Mouse (Mus musculus) embryo, embryonic 10 days (tissue): ENCODE data around the gene Ilk.
A peak's percentile ranks its signal among the peaks of the same experiment; 100 is the strongest.
"Not testable (repeated sequence)": the region's sequence is repeated elsewhere in the genome, so short reads cannot be mapped to it uniquely, and the experiment has no call there.

ENCODE experiments used
- DNase-seq: peaks from one replicate; pipeline ENCODE4 v3.0.0-alpha.2; 2015; ENCODE audit warnings: low spot score

The Ilk gene

DNA sequence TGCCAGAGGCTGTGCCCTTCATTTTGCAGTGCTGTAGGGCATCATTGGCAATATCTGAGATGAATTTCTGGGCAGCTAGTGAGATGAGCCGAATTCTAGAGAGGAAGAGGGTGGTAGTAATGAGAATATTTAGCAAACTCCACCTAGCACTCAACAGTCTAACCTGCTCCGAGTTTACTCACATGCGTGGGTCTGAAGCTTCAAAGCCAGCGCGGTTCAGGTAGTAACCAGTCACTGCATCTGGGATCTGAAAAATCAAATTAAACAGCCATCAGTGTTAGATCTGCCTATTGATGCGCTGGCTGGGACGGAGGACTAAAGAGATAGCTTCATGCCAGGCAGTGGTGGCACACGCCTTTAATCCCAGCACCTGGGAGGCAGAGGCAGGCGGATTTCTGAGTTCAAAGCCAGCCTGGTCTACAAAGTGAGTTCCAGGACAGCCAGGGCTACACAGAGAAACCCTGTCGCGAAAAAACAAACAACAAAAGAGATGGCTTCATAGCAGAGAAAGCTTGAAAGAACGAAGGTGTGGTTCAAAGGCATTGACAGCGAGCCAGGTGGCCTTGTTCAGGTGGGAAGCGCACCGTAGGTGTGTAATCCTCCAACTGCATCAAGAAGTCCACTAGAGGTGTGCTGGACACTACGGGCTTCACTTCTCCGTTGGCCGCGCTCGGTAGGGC is 7.0 kb downstream of the Ilk start:
- not testable (repeated sequence) for DNase-seq

DNA sequence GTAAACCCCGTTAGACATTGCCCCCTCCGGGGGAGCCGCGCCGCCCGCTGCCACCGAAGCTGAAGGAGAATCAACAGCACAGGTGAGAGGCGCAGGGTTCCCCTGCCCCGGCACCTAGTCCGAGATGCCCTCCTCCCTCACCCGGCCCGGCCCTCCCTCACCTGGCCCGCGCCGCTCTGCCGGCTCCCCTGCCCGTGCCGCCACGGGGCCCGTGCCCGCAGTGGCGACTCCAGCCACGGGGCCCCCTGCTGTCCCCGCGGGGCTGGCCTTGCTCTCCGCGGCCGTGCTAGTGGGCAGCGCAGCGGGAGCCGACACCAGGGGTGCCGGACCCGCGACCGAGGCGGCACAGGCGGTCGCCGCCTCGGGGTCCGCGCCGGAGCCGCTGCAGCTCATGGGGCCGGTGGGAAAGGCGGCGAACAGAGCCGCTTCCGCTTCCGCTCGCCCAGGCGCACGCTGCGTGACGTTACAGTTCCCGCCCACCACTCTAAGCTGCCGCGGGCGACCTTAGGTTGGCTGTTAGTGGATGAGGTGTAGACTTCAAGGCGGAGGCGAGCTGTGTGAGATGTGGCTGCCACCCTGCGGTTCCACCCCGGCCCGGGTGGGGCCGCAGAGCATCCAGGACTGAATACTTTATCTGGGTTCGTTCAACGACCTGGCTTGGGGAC is 7.7 kb downstream of the Ilk start, which contains the start of gene Taf10:
Gene Taf10 (minus strand): TSS at position 436 of the 665 bp plus-strand sequence.
- peak; percentile 97 for DNase-seq

DNA sequence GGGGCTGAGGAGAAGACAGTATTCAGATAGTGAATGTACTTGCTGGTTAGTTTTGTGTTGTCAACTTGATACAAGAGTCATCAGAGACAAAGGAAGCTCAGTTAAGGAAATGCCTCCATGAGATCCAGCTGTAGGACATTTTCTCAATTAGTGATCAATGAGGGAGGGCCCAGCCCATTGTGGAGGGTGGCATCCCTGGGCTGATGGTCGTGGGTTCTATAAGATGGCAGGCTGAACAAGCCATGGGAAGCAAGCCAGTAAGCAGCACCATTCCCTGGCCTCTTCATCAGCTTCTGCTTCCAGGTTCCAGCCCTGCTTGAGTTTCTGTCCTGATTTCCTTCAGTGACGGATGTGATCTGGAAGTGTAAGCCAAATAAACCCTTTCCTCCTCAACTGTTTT is 11.4 kb downstream of the Ilk start:
- DNase-seq, result no peak

- DNase-seq, result peak; percentile 97
Observed at GRCm38 (mm10) chr7:105751491-105752433, 15.4 kb downstream of the Ilk start, which contains the start of gene Tpp1. Gene Tpp1 (minus strand): TSS chr7:105752235.

DNA sequence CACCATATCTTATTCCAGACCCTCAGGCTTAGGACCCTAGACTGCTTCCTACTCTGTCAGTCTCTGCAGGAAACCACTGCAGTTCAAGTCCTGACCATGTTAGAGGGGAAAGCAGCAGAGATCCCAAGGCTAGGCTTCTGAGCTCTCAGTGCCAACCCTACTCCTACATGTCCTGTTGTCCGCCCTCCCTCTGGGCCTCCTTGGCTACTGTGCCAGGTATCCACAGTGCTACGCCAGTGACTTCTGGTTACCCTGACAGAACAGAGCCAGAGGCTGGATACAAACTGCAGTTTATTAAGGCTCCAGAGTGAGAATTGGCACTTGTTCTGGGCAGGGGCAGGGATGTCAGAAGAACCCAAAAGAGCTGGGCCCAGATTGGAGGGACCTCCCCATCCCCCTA is 16.3 kb downstream of the Ilk start:
- no peak for DNase-seq

DNA sequence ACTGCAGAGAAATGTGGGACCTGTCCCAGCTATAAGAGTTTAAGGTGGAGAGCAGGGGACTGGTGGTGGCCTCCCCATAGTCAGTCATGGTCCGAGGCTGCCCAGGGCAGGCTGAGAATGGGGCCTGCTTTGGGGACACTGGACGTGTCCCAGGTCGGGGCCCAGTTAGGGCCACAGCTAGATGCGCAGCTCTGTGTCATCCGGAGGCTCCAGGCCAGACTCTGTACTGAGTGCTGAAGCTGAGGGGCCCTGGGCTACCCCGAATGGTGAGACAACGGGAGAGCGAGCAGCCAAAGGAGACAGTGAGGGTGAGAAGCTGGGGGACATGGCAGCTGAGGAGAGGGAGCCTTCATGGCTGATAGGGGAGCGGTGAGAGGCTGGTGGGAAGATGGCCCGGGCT is 16.9 kb downstream of the Ilk start:
- no peak for DNase-seq

GRCm38 (mm10) chr7:105761813-105762484 is 25.6 kb downstream of the Ilk start:
- peak; percentile 25 for DNase-seq

- DNase-seq, result no peak
Observed at GRCm38 (mm10) chr7:105762517-105763270, 26.3 kb downstream of the Ilk start.

GRCm38 (mm10) chr7:105764331-105764730 is 27.9 kb downstream of the Ilk start:
- DNase-seq, result no peak

GRCm38 (mm10) chr7:105767729-105768165 is 31.4 kb downstream of the Ilk start:
- DNase-seq, result peak; percentile 76

DNA sequence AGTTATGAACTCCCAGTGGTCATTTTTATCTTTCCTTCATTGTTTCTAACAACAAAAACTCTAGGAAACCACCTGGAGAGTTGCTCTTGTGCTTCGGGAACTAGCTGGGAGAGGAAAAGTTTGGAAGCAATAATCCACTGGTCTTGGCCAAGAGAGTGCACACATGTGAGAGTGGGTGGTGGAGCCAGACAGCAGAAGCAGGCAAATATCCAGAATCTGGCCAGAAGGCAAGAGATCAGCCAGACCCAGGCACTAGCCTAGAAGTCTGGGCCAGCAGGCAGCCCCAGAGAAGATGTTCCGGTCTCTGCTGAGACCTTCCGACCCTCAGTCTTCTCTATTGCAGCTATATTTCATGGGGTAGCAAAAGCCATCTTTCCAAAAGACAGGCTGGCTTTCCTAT is 33.6 kb downstream of the Ilk start:
- no peak for DNase-seq

GRCm38 (mm10) chr7:105772331-105772730 is 35.9 kb downstream of the Ilk start:
- DNase-seq, result no peak

- no peak for DNase-seq
Observed at GRCm38 (mm10) chr7:105773041-105773440, 36.6 kb downstream of the Ilk start.

GRCm38 (mm10) chr7:105774661-105775060 is 38.3 kb downstream of the Ilk start:
- DNase-seq, result no peak

DNA sequence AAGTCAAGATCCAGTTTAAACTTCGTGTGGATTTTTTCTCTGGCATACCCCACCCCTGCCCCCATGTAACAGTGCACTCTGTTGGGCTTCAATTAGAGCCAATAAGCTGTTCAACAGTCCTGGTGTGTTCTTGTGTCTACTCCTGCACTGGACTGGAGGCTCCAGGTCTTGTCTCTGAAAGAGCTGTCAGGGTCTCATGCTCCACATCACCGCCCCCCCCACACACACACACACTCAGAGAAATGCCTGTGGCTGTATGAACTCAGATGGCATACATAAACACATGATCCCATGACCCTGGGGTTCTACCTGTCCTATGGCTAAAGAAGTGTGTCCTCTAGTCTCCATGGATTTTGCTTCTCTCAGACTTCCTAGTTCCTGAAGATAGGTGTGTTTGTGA is 39.6 kb downstream of the Ilk start:
- DNase-seq, result no peak

GRCm38 (mm10) chr7:105777316-105777715 is 40.9 kb downstream of the Ilk start:
- no peak for DNase-seq

DNA sequence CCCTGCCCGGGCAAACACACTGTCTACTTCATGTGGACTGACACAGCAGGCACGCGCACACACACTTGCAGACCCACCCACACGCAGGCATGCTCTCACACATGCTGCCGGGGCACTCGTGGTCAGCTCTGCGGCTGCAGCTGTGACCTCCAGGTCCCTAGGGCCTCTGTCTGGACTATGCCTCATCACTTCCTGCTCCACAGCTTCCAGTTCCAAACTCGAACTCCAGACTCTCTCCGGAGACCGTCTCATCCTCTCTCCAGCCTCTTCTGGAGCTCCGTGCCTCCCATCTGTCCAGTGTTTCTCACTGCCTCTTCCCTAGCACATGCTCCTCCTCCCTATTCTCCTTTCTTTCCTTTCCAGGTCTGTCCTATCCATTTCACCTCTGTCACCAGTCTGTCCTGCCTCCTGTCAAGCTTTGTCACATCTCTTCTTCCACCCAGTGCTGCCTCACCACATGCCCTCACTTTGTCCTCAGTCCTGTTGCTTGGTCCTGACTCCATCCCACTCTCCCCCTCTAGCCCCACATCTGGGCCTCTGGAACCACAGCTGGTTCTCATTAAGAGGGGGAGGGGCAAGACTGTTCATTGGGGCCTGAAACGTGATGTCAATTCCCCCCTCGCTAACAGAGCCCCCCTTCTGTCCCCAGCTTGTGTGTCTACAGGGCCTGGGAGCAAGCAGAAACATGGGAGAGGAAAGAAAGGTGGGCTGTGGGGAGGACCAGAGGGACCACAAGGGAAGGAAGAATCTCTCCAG is 41.6 kb downstream of the Ilk start:
- peak; percentile 78 for DNase-seq

DNA sequence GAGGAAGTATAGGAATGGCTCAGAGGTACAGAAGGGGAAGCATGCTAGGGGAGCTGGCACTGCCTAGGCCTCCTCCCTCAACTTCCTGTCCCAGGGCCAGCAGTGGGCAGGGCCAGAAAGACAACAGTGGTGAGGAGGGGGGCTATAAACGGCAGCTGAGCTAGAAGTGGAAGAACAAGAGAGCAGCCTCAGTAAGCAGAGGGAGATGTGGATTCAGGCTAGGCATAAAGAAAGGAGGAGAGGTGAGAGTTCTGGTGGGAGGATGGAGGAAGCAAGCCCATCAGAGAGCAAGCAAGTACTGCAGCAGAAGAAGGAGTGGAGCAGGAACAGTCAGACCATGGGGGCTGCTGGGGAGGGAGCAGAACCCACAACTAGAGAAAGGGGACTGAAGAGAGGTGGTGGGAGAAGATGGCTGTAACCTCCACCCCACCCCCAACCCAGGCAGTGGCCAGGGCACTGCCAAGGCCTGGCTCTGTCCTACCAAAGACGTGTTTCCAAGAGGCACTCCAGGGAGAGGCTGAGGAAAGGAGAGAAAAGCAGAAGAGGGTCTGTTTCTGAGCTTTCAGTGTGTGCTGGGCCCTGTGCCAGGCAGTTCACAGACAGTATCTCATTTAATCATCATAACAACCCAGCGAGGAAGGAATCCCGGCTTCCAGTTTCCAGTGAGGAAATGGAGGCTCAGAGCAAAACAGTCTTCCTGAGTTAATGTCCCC is 42.3 kb downstream of the Ilk start:
- DNase-seq, result peak; percentile 67

GRCm38 (mm10) chr7:105783861-105784260 is 47.5 kb downstream of the Ilk start:
- DNase-seq, result no peak

DNA sequence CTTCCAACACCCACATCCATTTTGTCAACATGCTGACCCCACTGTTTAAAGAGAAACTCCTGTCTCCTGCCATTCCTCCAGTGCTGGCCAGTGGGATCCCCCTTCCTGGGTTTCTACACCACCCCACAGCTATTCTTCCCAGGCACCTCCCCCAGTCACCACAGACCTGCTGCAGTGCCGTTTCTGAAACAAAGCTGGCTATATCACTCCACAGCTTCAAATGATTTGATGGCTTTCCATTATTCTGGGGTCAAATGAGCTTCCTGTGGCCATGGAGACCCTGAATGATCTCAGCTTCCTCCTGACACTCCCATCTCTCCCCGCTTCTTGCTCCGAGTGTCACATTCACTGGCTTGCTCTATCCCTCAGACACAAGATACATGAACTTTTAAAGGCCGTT is 48.2 kb downstream of the Ilk start:
- peak; percentile 34 for DNase-seq
